Mouse (Mus musculus) cerebellum, adult 11-12 months (tissue): ENCODE results near the gene Stk11.

Source experiments
- DNase-seq: peaks from one replicate; pipeline ENCODE4 v3.0.0; 2022

Stk11 gene

GRCm38 (mm10) chr10:80115290-80115943 lies at the start of gene Stk11:
Gene Stk11, plus strand, starts transcription at chr10:80115803.
- peak; percentile 100 for DNase-seq

DNA sequence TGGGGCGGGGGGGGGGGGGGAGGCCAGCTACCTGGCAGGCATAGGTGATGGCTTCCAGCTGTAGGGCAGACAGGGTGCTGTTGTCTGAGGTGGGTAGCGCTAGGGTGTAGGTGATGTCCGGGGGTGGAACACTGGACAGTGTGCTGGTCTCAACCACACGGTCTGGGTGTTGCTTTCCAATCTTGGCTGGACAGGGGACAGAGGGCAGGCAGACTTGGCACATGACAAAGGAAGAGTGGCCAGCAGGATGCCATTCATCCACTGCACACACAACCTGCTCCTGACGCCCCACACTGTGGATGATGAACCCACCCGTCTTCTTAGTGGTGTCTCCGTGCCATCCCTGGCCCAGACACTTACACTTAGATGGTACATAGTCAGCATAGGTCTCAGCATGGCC lies 46.4 kb upstream of the Stk11 start:
- DNase-seq, result no peak

DNA sequence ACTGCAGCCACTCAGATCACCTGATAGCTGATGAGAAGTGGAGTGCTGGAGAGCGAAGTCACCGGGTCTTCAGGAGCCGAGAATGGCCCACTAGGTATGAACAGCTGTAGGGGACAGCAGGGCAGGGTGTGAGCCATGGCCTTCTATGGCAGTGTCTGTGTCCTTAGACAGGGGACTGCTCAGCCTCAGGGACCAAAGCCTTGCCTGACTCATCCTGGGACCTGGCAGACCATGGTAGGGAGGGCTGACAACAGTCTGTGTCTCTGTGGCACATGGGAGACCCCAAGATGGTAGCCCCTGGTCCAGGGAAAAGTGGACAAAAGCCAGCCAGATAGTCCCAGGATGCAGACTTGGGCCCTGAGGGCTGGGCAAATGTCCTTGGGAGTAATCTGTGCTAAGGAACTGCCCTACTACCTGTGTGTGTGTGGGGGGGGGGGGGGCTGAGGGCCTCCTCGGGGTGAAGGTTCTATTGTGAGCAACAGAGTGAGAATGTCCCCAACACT lies 45.6 kb upstream of the Stk11 start:
- no peak for DNase-seq

- DNase-seq, result peak; percentile 87
Observed at GRCm38 (mm10) chr10:80070837-80071515, 44.6 kb upstream of the Stk11 start.

- DNase-seq, result no peak
Observed at GRCm38 (mm10) chr10:80071516-80071900, 44.1 kb upstream of the Stk11 start.

DNA sequence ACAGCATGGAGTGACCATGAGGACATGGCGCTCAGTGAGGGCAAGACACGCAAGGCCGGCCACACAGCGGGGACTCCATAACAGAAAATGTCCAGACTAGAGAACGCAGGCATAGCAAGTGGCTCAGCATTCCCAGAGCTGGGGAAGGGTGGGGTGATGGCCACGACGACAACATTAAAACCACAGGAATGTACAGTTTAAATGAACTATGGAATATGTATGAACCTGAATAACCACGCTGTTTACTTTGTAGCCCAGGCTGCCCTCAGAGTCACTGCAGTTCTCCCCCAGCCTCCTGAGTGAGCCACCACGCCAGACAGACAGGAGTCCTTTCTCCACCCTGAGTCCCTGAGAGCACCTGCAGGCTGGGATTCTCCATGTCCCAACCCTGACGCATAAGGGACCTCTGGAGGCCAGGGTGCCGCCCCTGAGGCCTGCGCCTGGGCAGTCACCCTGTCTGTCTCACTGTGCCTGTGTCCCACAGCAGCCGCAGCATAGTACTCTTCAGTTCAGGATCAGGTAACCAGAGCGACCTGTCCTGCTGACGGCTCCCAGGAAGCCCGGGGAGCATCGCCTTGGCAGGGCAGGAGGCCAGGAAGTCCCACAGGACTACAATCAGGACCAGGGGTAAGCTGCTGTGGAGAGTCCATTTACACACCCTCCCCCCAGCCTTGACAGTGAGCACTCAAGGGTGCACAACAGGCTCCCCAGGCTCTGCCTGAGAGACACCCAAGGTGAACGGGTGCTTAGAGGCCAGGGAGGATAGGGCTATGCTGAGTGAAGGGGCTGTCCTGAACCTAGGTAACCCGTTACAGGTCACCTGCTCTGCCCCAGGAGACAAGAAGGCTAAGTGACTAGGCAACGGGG lies 42.7 kb upstream of the Stk11 start:
- DNase-seq, result peak; percentile 37

GRCm38 (mm10) chr10:80074813-80075601 lies 40.6 kb upstream of the Stk11 start:
- peak; percentile 60 for DNase-seq

DNA sequence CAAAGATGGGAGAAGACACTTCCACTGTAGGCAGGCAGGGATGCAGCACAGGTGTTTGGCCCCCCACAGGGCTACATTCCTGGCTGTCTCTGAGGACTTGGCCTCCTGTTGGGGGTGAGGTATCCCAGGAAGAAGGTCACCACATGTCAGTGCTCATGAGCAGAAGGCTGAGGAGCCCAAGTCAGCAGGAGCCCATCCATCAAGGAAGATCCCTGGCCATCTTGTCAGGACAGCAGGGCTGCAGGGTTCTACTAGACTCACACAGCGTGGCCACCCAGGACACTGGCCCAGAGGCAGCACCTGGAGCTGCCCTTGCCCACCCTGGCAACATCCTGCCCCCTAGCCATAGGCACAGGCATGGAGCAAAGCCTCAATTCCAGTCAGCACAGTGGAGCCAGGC lies 39.7 kb upstream of the Stk11 start:
- no peak for DNase-seq

DNA sequence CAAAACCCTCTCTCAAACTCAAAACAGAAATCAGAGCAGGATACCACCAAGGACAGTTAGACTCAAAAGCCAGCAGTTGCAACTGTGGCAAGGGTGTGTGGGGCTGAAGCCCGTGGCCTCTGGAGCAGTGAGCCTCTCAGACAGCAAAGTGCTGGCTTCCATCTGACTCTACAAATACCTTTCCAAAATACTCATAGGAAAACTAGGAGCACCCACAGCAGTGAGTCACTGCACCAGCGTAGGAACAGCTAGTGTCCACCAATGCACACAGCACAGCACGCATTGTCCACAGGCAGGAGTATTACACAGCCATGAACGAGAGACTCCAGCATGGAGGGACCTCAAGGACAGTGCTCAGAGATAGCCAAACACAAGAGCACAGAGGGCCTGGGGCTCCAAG lies 39.2 kb upstream of the Stk11 start:
- no peak for DNase-seq

GRCm38 (mm10) chr10:80077312-80077711 lies 38.3 kb upstream of the Stk11 start:
- no peak for DNase-seq

- no peak for DNase-seq
Observed at GRCm38 (mm10) chr10:80078366-80078765, 37.2 kb upstream of the Stk11 start.

GRCm38 (mm10) chr10:80080396-80081070 lies 35.1 kb upstream of the Stk11 start:
- DNase-seq, result no peak

- DNase-seq, result no peak
Observed at GRCm38 (mm10) chr10:80081075-80081474, 34.5 kb upstream of the Stk11 start.

GRCm38 (mm10) chr10:80084817-80085487 lies 30.7 kb upstream of the Stk11 start:
- DNase-seq, result peak; percentile 59

DNA sequence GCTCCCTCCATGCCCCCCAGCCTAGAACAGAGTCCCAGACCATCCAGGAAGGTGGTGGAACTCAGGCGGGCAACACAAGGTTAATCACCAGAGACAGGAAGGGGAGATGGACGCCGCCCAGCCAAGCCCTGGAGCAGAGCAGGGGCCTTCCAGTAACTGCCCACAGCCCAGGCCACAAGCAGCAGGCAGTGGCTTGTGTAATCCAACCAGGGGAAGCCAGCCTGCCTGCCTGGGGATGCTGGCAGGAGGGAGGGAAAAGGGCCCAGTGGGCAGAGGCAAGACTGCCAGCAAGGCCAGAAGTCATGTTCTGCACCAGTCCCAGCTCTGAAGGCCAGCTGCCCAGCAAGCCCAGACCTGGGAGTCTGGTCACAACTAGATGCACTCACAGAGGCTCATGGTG lies 28.8 kb upstream of the Stk11 start:
- DNase-seq, result no peak

GRCm38 (mm10) chr10:80087483-80087882 lies 28.1 kb upstream of the Stk11 start:
- DNase-seq, result no peak

- no peak for DNase-seq
Observed at GRCm38 (mm10) chr10:80089146-80089545, 26.5 kb upstream of the Stk11 start.

DNA sequence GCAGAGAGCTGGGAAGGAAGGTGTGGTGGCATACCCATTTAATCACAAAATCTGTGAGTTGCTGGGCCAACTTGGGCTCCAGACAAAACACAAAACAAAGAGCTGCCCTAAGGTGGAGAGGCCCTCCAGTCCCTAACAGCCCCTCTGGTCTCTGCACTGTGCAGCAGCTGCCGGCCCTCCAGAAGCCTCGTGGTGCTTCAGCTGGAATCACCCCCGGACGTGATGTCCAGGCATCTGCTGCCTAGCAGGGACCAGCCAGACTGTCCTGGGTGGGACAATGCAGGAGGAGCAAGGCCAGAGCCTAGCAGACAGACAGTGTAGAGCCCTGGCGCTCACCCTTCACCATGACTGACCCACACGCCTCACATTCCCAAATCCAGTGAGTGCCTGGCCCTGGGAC lies 24.1 kb upstream of the Stk11 start:
- no peak for DNase-seq

GRCm38 (mm10) chr10:80092690-80093089 lies 22.9 kb upstream of the Stk11 start:
- no peak for DNase-seq

DNA sequence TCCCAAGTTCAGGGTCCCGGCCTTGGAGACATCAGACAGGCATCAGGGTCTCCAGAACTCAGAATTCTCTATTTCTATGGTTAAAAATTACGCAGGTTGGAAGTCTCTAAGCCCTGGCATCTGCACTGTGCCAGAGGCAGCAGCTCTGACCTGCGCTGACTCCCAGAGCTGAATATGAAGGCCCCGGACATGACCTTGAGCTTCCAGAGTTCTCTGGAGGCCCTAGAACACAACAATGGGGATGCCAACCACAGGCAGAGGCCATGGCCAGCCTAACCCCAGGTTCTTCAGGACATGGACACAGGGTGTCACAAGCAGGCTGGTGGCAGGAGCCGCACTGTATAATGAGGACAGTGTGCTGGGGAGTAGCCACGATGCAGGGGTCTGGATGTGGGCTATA lies 21.5 kb upstream of the Stk11 start:
- DNase-seq, result no peak

DNA sequence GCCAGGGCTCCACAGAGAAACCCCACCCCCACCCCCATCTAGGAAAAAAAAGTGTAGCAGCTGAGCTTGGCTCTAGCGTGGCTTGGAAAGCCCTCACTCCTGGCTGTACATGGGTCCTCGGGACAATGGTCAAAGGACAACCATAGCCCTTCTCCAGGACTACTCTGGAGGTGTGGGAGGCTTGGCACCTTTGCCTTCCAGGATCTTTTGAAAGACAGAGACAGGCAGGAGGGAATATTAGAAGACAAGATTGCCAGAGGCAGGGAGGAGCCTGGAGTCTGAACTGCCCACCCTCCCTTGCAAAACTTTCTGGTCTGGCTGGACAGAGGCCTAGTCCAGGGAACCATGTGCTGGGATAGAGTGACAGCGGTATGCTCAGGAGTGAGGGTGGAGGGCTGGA lies 20.9 kb upstream of the Stk11 start:
- no peak for DNase-seq

- DNase-seq, result no peak
Observed at GRCm38 (mm10) chr10:80095547-80095946, 20.1 kb upstream of the Stk11 start.
